Mouse (Mus musculus) E14TG2a.4 (cell line): Measurements from ENCODE around the gene Myo18a.

ENCODE experiments used
- CTCF ChIP-seq: conservative IDR thresholded peaks from 2 replicates; pipeline ENCODE4 v1.5.1; 2014; ENCODE audit warnings: low read length
- NANOG ChIP-seq: IDR thresholded peaks from 2 replicates; pipeline ENCODE4 v1.6.1; 2014; ENCODE audit warnings: borderline replicate concordance, low read length, mixed read lengths
- POU5F1 ChIP-seq: IDR thresholded peaks from 2 replicates; pipeline ENCODE4 v1.6.1; 2014; ENCODE audit warnings: low read length, borderline replicate concordance

GRCm38 (mm10) chr11:77874685-77875231 lies 111.7 kb downstream of the Myo18a start:
- TF ChIP-seq CTCF: no peak
- no peak for TF ChIP-seq POU5F1
- no peak for TF ChIP-seq NANOG
